Mouse (Mus musculus) heart, embryonic 15.5 days (tissue): ENCODE data around the gene Trpc7. TPM values are rescaled to one million over a fixed set of nuclear protein-coding genes. Genes with fewer than 3 reads are reported as not detected.

Experiments
- ATAC-seq: fragments of 200-750 bp; cut with Nextera tagmentation; replicated peaks from 2 replicates; pipeline ENCODE4 v1.8.0; 2017; ENCODE audit warnings: low read depth, moderate TSS enrichment; ENCODE audit not compliant: insufficient number of reproducible peaks, insufficient read depth, low FRiP score
- H3K27ac ChIP-seq: fragments of 300-500 bp; sonication (generic); 2 replicates; pipeline ENCODE4 v1.5.1; 2015; ENCODE audit warnings: mild to moderate bottlenecking, inconsistent platforms
- H3K27me3 ChIP-seq: fragments of 300-500 bp; sonication (generic); 2 replicates; pipeline ENCODE4 v1.6.1; 2015; ENCODE audit warnings: inconsistent platforms
- H3K36me3 ChIP-seq: fragments of 300-500 bp; sonication (generic); 2 replicates; pipeline ENCODE4 v1.6.1; 2015; ENCODE audit warnings: mild to moderate bottlenecking, inconsistent platforms
- H3K4me1 ChIP-seq: fragments of 300-500 bp; sonication (generic); replicated peaks from 2 replicates; pipeline ENCODE4 v1.6.1; 2015; ENCODE audit warnings: inconsistent platforms
- H3K4me2 ChIP-seq: fragments of 300-500 bp; sonication (generic); 2 replicates; pipeline ENCODE4 v1.6.1; 2015; ENCODE audit warnings: inconsistent platforms, mild to moderate bottlenecking, moderate library complexity
- H3K4me3 ChIP-seq: fragments of 300-500 bp; sonication (generic); 2 replicates; pipeline ENCODE4 v1.5.1; 2015; ENCODE audit warnings: mild to moderate bottlenecking, inconsistent platforms
- H3K9ac ChIP-seq: fragments of 300-500 bp; sonication (generic); 2 replicates; pipeline ENCODE4 v1.6.1; 2015; ENCODE audit warnings: mild to moderate bottlenecking, inconsistent platforms
- H3K9me3 ChIP-seq: fragments of 300-500 bp; sonication (generic); replicated peaks from 2 replicates; pipeline ENCODE4 v1.6.1; 2016; ENCODE audit warnings: inconsistent platforms
- WGBS: fragments of 180-500 bp; shearing (Covaris S2); methylation state at CpG from one replicate; pipeline ENCODE4 v1.1.7; 2015; ENCODE audit warnings: mixed read lengths; 5-methylcytosine and 5-hydroxymethylcytosine counted together
- polyA plus RNA-seq: library from polyadenylated mRNA; unstranded; fragments of >200 nt; fragmentation: Nextera tagmentation; extraction: Ambion mirVana; gene quantifications from 2 replicates; pipeline ENCODE4 v1.2.1, GENCODE M21; 2015

The Trpc7 gene
- polyA plus RNA-seq, 1 experiment from 2014 or later = 0.04 TPM

- WGBS = 83% methylated on average over 6 of the region's 6 CpGs
- Histone ChIP-seq H3K36me3 (no peaks in the 10 kb centered on the region), H3K9me3 (no peaks in the 10 kb centered on the region), H3K27me3 (no peaks in the 10 kb centered on the region), H3K4me1 (no peaks in the 10 kb centered on the region), H3K4me3 (no peak overlapping the region), H3K9ac (no peak overlapping the region), H3K4me2 (no peak overlapping the region), H3K27ac (no peak overlapping the region)
- no peak for ATAC-seq
These were observed 31.2 kb downstream of the Trpc7 start for GRCm38 (mm10) chr13:56864567-56864966.

- H3K36me3 ChIP-seq = no peaks in the 10 kb centered on the region
- no peak overlapping the region for H3K27ac ChIP-seq
- H3K4me3 ChIP-seq = no peak overlapping the region
- H3K9ac ChIP-seq = no peak overlapping the region
- no peaks in the 10 kb centered on the region for H3K9me3 ChIP-seq
- WGBS = 47% methylated on average over 6 of the region's 6 CpGs
- H3K27me3 ChIP-seq = no peaks in the 10 kb centered on the region
- no peaks in the 10 kb centered on the region for H3K4me1 ChIP-seq
- no peak overlapping the region for H3K4me2 ChIP-seq
- no peak for ATAC-seq
These were observed 33.8 kb downstream of the Trpc7 start for GRCm38 (mm10) chr13:56862011-56862410.

GRCm38 (mm10) chr13:56854506-56854905 lies 41.3 kb downstream of the Trpc7 start:
- Histone ChIP-seq H3K4me1 (no peaks in the 10 kb centered on the region), H3K27me3 (no peaks in the 10 kb centered on the region), H3K36me3 (no peaks in the 10 kb centered on the region), H3K9ac (no peak overlapping the region), H3K4me3 (no peak overlapping the region), H3K4me2 (no peak overlapping the region), H3K9me3 (no peaks in the 10 kb centered on the region), H3K27ac (no peak overlapping the region)
- no peak for ATAC-seq
- WGBS = 59% methylated on average over 8 of the region's 8 CpGs

GRCm38 (mm10) chr13:56853436-56853835 lies 42.4 kb downstream of the Trpc7 start:
- 65% methylated on average over 5 of the region's 5 CpGs for whole genome bisulfite sequencing

GRCm38 (mm10) chr13:56845866-56846265 lies 49.9 kb downstream of the Trpc7 start:
- Histone ChIP-seq H3K4me2 (no peak overlapping the region), H3K27me3 (no peaks in the 10 kb centered on the region), H3K9me3 (no peaks in the 10 kb centered on the region), H3K36me3 (no peaks in the 10 kb centered on the region), H3K4me3 (no peak overlapping the region), H3K27ac (no peak overlapping the region), H3K9ac (no peak overlapping the region), H3K4me1 (no peaks in the 10 kb centered on the region)
- ATAC-seq = no peak
- 80% methylated on average over 3 of the region's 3 CpGs for WGBS

More at GRCm38 (mm10) chr13:56853436-56853835, 42.4 kb downstream of the Trpc7 start:
- H3K27ac ChIP-seq = no peak overlapping the region
- no peak overlapping the region for H3K4me3 ChIP-seq
- H3K27me3 ChIP-seq = no peaks in the 10 kb centered on the region
- no peaks in the 10 kb centered on the region for H3K36me3 ChIP-seq
- ATAC-seq = no peak
- H3K9ac ChIP-seq = no peak overlapping the region
- no peaks in the 10 kb centered on the region for H3K4me1 ChIP-seq
- H3K4me2 ChIP-seq = no peak overlapping the region
- no peaks in the 10 kb centered on the region for H3K9me3 ChIP-seq

GRCm38 (mm10) chr13:56815471-56815870 lies 80.3 kb downstream of the Trpc7 start:
- WGBS = 86% methylated on average over 12 of the region's 12 CpGs
- Histone ChIP-seq H3K9me3 (no peaks in the 10 kb centered on the region), H3K27ac (no peak overlapping the region), H3K4me1 (no peaks in the 10 kb centered on the region), H3K36me3 (no peaks in the 10 kb centered on the region), H3K4me2 (no peak overlapping the region), H3K9ac (no peak overlapping the region), H3K4me3 (no peak overlapping the region), H3K27me3 (no peaks in the 10 kb centered on the region)
- ATAC-seq = no peak

- peak overlapping the region; percentile 38 for H3K4me3 ChIP-seq
- no peak overlapping the region for H3K27ac ChIP-seq
- no peaks in the 10 kb centered on the region for H3K9me3 ChIP-seq
- peak overlapping the region; percentile 66 for H3K4me2 ChIP-seq
- peaks cover 4% of the 10 kb centered on the region; the same call in 1 of the 2 replicates for H3K27me3 ChIP-seq
- no peaks in the 10 kb centered on the region for H3K36me3 ChIP-seq
- peaks cover 4% of the 10 kb centered on the region; the same call in 1 of the 2 replicates for H3K4me1 ChIP-seq
- H3K9ac ChIP-seq = peak overlapping the region; percentile 31; the same call in 1 of the 2 replicates
- peak; percentile 53; the same call in 1 of the 2 replicates for ATAC-seq
- WGBS = 5% methylated on average over 27 of the region's 27 CpGs
These were observed 88.9 kb downstream of the Trpc7 start for GRCm38 (mm10) chr13:56806776-56807490.

- 75% methylated on average over 3 of the region's 3 CpGs for WGBS
- no peak for ATAC-seq
- Histone ChIP-seq H3K27ac (no peak overlapping the region), H3K4me1 (peaks cover 4% of the 10 kb centered on the region; the same call in 1 of the 2 replicates), H3K4me3 (no peak overlapping the region), H3K9me3 (no peaks in the 10 kb centered on the region), H3K9ac (no peak overlapping the region), H3K4me2 (no peak overlapping the region), H3K27me3 (peaks cover 7% of the 10 kb centered on the region; the same call in 1 of the 2 replicates), H3K36me3 (no peaks in the 10 kb centered on the region)
These were observed 90.7 kb downstream of the Trpc7 start for GRCm38 (mm10) chr13:56805131-56805530.

- 0 out of 2 replicates have a peak, but pooled peaks cover 3% of the 10 kb centered on the region for H3K27me3 ChIP-seq
- 82% methylated on average over 7 of the region's 7 CpGs for WGBS
- H3K4me2 ChIP-seq = no peak overlapping the region
- no peak overlapping the region for H3K27ac ChIP-seq
- ATAC-seq = no peak
- peaks cover 9% of the 10 kb centered on the region for H3K4me1 ChIP-seq
- H3K9ac ChIP-seq = no peak overlapping the region
- H3K4me3 ChIP-seq = no peak overlapping the region
- no peaks in the 10 kb centered on the region for H3K36me3 ChIP-seq
- no peaks in the 10 kb centered on the region for H3K9me3 ChIP-seq
These were observed 98.3 kb downstream of the Trpc7 start for GRCm38 (mm10) chr13:56797459-56797858.

- Histone ChIP-seq H3K4me1 (peaks cover 9% of the 10 kb centered on the region), H3K36me3 (no peaks in the 10 kb centered on the region), H3K27me3 (0 out of 2 replicates have a peak, but pooled peaks cover 7% of the 10 kb centered on the region), H3K9ac (no peak overlapping the region), H3K4me3 (no peak overlapping the region), H3K27ac (no peak overlapping the region), H3K4me2 (no peak overlapping the region), H3K9me3 (no peaks in the 10 kb centered on the region)
- ATAC-seq = no peak
- 85% methylated on average over 7 of the region's 7 CpGs for WGBS
These were observed 100.3 kb downstream of the Trpc7 start for GRCm38 (mm10) chr13:56795501-56795900.

- no peak overlapping the region for H3K4me3 ChIP-seq
- WGBS = 64% methylated on average over 7 of the region's 7 CpGs
These were observed 101.4 kb downstream of the Trpc7 start for GRCm38 (mm10) chr13:56794441-56794840.

GRCm38 (mm10) chr13:56792844-56793243 lies 102.9 kb downstream of the Trpc7 start:
- WGBS = 82% methylated on average over 3 of the region's 3 CpGs
- H3K27ac ChIP-seq = no peak overlapping the region
- no peak for ATAC-seq
- H3K9ac ChIP-seq = no peak overlapping the region
- H3K4me3 ChIP-seq = no peak overlapping the region
- H3K27me3 ChIP-seq = 0 out of 2 replicates have a peak, but pooled peaks cover 7% of the 10 kb centered on the region
- no peaks in the 10 kb centered on the region for H3K9me3 ChIP-seq
- peaks cover 9% of the 10 kb centered on the region for H3K4me1 ChIP-seq
- H3K36me3 ChIP-seq = no peaks in the 10 kb centered on the region
- no peak overlapping the region for H3K4me2 ChIP-seq

More at GRCm38 (mm10) chr13:56794441-56794840, 101.4 kb downstream of the Trpc7 start:
- no peak for ATAC-seq
- no peak overlapping the region for H3K4me2 ChIP-seq
- no peaks in the 10 kb centered on the region for H3K36me3 ChIP-seq
- H3K27ac ChIP-seq = 0 out of 2 replicates have a peak overlapping the region, but pooled peaks have one; percentile 13
- no peaks in the 10 kb centered on the region for H3K9me3 ChIP-seq
- peaks cover 9% of the 10 kb centered on the region for H3K4me1 ChIP-seq
- H3K27me3 ChIP-seq = 0 out of 2 replicates have a peak, but pooled peaks cover 7% of the 10 kb centered on the region
- no peak overlapping the region for H3K9ac ChIP-seq
